Mouse (Mus musculus) heart, embryonic 12.5 days (tissue): ENCODE results near the gene Hecw1. TPM values are rescaled to one million over a fixed set of nuclear protein-coding genes. Genes with fewer than 3 reads are reported as not detected.

Experiments used
- ATAC-seq: fragments of 200-750 bp; cut with Nextera tagmentation; 2 replicates; pipeline ENCODE4 v1.8.0; 2017; ENCODE audit warnings: moderate TSS enrichment, moderate library complexity; ENCODE audit not compliant: insufficient number of reproducible peaks, low FRiP score
- H3K27ac ChIP-seq: fragments of 300-500 bp; sonication (generic); 2 replicates; pipeline ENCODE4 v1.5.1; 2016; ENCODE audit warnings: mild to moderate bottlenecking, moderate library complexity; ENCODE audit not compliant: poor library complexity, severe bottlenecking
- H3K27me3 ChIP-seq: fragments of 300-500 bp; sonication (generic); replicated peaks from 2 replicates; pipeline ENCODE4 v1.6.1; 2016; ENCODE audit warnings: mild to moderate bottlenecking, moderate library complexity
- H3K36me3 ChIP-seq: fragments of 300-500 bp; sonication (generic); 2 replicates; pipeline ENCODE4 v1.6.1; 2016; ENCODE audit warnings: mild to moderate bottlenecking, moderate library complexity
- H3K4me1 ChIP-seq: fragments of 300-500 bp; sonication (generic); replicated peaks from 2 replicates; pipeline ENCODE4 v1.6.1; 2016; ENCODE audit warnings: mild to moderate bottlenecking
- H3K4me2 ChIP-seq: fragments of 300-500 bp; sonication (generic); 2 replicates; pipeline ENCODE4 v1.6.1; 2016; ENCODE audit warnings: mild to moderate bottlenecking, moderate library complexity
- H3K4me3 ChIP-seq: fragments of 300-500 bp; sonication (generic); 2 replicates; pipeline ENCODE4 v1.5.1; 2016; ENCODE audit warnings: mild to moderate bottlenecking
- H3K9ac ChIP-seq: fragments of 300-500 bp; sonication (generic); 2 replicates; pipeline ENCODE4 v1.6.1; 2016; ENCODE audit warnings: mild to moderate bottlenecking, moderate library complexity
- H3K9me3 ChIP-seq: fragments of 300-500 bp; sonication (generic); replicated peaks from 2 replicates; pipeline ENCODE4 v1.6.1; 2016; ENCODE audit warnings: mild to moderate bottlenecking, moderate library complexity
- WGBS: fragments of 180-500 bp; shearing (Covaris S2); methylation state at CpG from one replicate; pipeline ENCODE4 v1.1.7; 2016; 5-methylcytosine and 5-hydroxymethylcytosine counted together
- polyA plus RNA-seq: library from polyadenylated mRNA; unstranded; fragments of >200 nt; fragmentation: Nextera tagmentation; extraction: Ambion mirVana; gene quantifications from 2 replicates; pipeline ENCODE4 v1.2.1, GENCODE M21; 2016

The Hecw1 gene
- polyA plus RNA-seq, 1 experiment from 2014 or later, result 0.72 TPM

DNA sequence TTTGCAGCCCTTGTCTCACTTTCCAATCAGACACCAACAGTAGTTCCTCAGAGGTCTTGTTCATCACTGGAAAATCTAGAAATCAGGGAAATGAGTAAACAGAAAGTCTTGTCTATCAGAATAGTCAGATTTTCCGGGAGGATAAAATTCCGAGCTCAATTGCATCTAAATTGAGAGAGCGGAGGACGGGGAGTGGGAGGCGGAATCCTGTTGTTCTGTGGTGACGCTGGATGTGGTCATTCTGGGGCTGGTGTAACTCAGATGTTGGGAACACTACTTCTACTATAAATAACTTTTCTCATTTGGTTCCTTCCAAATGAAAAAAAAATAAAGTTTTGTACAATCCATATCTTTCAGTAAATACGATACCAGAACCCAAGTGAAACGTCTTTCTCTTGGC lies 24.2 kb downstream of the Hecw1 start:
- Histone ChIP-seq H3K4me2 (no peak overlapping the region), H3K9ac (no peak overlapping the region), H3K27ac (no peak overlapping the region), H3K27me3 (no peaks in the 10 kb centered on the region), H3K4me1 (no peaks in the 10 kb centered on the region), H3K4me3 (no peak overlapping the region), H3K9me3 (no peaks in the 10 kb centered on the region), H3K36me3 (no peaks in the 10 kb centered on the region)
- WGBS, result 78% methylated on average over 8 of the region's 8 CpGs
- no peak for ATAC-seq

DNA sequence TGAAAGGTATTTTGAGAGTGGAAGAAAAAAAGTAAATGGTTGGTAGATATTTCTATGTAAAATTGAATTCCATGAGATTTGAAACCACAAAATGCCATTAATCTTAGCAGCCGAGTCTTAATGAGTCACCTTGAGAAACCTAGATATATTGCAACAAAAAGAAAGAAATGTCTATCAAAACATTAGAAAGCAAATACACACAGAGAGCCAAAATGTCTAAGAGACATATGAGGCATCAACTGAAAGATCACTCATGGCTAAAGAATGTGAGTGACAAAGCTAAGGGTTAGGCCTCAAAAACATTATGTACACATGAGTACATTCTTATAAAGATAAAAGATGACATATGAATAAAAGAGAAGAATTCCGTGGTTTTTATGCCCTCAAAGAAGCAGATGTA lies 26.1 kb downstream of the Hecw1 start:
- WGBS, result 50% methylated on average over 2 of the region's 2 CpGs
- no peaks in the 10 kb centered on the region for H3K4me1 ChIP-seq

DNA sequence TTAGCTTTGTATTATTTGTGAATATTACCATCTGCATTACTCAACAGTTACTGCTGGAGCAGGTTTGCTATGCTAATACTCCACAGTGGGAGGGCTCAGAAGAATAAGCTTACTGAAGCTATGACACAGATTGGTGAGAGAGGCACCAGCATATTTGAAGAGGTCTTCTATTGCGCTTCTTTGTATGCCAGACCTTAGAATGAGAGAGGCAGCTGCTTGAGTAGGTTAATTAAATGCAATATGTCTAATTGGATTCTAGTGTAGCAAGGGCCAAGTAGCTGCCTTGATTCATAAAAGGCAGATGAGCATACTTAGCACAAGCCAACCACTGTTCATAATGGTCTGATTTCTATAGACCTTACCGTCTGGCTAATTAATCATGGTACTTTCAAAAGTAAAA lies 35.2 kb downstream of the Hecw1 start:
- no peak overlapping the region for H3K9ac ChIP-seq
- no peak overlapping the region for H3K4me3 ChIP-seq
- H3K27ac ChIP-seq, result no peak overlapping the region
- no peaks in the 10 kb centered on the region for H3K36me3 ChIP-seq
- no peak for ATAC-seq
- H3K9me3 ChIP-seq, result no peaks in the 10 kb centered on the region
- H3K4me1 ChIP-seq, result no peaks in the 10 kb centered on the region
- H3K4me2 ChIP-seq, result no peak overlapping the region
- H3K27me3 ChIP-seq, result no peaks in the 10 kb centered on the region
- 89% methylated on average over 2 of the region's 2 CpGs for WGBS

More for the DNA sequence above, 26.1 kb downstream of the Hecw1 start:
- no peaks in the 10 kb centered on the region for H3K9me3 ChIP-seq
- H3K27ac ChIP-seq, result no peak overlapping the region
- no peak overlapping the region for H3K4me3 ChIP-seq
- H3K36me3 ChIP-seq, result no peaks in the 10 kb centered on the region
- no peak overlapping the region for H3K9ac ChIP-seq
- no peak overlapping the region for H3K4me2 ChIP-seq
- ATAC-seq, result no peak
- H3K27me3 ChIP-seq, result no peaks in the 10 kb centered on the region

GRCm38 (mm10) chr13:14471121-14471520 lies 51.9 kb downstream of the Hecw1 start:
- no peak for ATAC-seq

DNA sequence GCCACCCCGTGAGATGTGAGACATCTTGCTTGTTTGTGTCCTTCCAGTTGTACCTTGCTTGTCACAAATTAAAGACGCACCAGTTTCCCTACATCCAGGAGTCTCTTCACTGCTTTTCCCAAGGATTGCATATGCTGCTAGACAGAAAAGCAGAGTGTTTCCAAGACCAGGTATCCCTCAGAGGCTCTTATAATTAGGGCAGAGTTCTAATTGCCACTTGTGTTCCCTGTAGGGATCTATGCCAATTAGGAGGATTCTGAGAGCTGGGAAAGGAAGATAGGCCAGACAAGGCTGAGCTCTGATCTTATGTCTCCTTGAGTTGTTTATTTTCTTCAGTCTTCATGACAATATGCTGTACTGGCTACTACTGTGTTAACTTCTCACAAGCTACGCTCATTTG lies 55.5 kb downstream of the Hecw1 start:
- Histone ChIP-seq H3K4me3 (no peak overlapping the region), H3K4me2 (no peak overlapping the region), H3K9me3 (no peaks in the 10 kb centered on the region), H3K27ac (no peak overlapping the region), H3K27me3 (no peaks in the 10 kb centered on the region), H3K9ac (no peak overlapping the region), H3K4me1 (no peaks in the 10 kb centered on the region), H3K36me3 (no peaks in the 10 kb centered on the region)
- no peak for ATAC-seq
- 69% methylated on average over 3 of the region's 3 CpGs for WGBS

More at GRCm38 (mm10) chr13:14471121-14471520, 51.9 kb downstream of the Hecw1 start:
- H3K4me2 ChIP-seq, result no peak overlapping the region
- no peaks in the 10 kb centered on the region for H3K27me3 ChIP-seq
- H3K27ac ChIP-seq, result no peak overlapping the region
- WGBS, result 77% methylated on average over 1 of the region's 1 CpGs
- H3K9ac ChIP-seq, result no peak overlapping the region
- no peaks in the 10 kb centered on the region for H3K4me1 ChIP-seq
- no peak overlapping the region for H3K4me3 ChIP-seq
- H3K36me3 ChIP-seq, result no peaks in the 10 kb centered on the region
- H3K9me3 ChIP-seq, result no peaks in the 10 kb centered on the region

DNA sequence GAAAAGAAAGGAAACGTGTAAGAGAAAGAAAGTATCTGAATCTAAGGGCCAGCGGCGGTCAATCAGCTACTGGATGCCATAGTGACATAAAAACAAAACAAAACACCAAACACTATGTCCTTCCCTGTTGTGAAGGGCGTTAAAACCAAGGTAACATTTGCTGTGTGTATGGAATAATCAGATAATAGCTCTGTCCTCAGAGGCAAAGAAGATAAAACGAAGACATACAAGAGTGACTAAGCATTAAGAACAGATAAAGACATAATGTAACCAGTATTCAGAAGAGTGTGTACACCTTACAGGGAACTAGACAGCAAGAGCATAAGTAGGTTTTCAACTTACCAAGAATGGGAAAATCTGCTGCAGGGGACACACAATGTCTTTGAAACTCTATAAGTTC lies 62.0 kb downstream of the Hecw1 start:
- no peak for ATAC-seq
- no peak overlapping the region for H3K27ac ChIP-seq
- H3K4me1 ChIP-seq, result no peaks in the 10 kb centered on the region
- H3K9me3 ChIP-seq, result no peaks in the 10 kb centered on the region
- WGBS, result 76% methylated on average over 5 of the region's 5 CpGs
- no peaks in the 10 kb centered on the region for H3K36me3 ChIP-seq
- H3K4me3 ChIP-seq, result no peak overlapping the region
- no peaks in the 10 kb centered on the region for H3K27me3 ChIP-seq
- H3K9ac ChIP-seq, result no peak overlapping the region
- no peak overlapping the region for H3K4me2 ChIP-seq

DNA sequence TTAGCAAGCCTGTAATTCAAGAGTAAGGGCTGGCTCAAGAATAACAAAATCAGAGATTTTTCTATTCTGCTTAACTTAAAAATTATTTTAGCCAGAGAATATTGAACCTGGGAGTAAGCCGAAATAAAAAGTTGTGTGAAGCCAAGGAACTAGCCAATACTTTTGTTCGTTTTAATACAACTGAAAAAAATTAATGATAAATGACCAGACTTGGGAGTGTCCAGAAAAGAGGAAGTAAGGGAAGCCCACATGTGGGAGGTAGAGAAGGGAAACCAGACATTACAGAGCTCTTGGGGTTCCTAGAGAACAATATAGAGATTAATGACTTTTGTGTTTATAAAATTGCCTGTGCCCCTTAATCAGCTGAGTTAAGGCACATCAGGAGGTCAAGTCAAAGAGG lies 66.0 kb downstream of the Hecw1 start:
- no peaks in the 10 kb centered on the region; the same call in 1 of the 2 replicates for H3K9me3 ChIP-seq
- no peak overlapping the region for H3K4me3 ChIP-seq
- H3K36me3 ChIP-seq, result no peaks in the 10 kb centered on the region
- H3K27ac ChIP-seq, result no peak overlapping the region
- H3K9ac ChIP-seq, result no peak overlapping the region
- 75% methylated on average over 2 of the region's 2 CpGs for WGBS
- H3K4me2 ChIP-seq, result no peak overlapping the region
- H3K4me1 ChIP-seq, result no peaks in the 10 kb centered on the region
- H3K27me3 ChIP-seq, result no peaks in the 10 kb centered on the region
- ATAC-seq, result no peak

DNA sequence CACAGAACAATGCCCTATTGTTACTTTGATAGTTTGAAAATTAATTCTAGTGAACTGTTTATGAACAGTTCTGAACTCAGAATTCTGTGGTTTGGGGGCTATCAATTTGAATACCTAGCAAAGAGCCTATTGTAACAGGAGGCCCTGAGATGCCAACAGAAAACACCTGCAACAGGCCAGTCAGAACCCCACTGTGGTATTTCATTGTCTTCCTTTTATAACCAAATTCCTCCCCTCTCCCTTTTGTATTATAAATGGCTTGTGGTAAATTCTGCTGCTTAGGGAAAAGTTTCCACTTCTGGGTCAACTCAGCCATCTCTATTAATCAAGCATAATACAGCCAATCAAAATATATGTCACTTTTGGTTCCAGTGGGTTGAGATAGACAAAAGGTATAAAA lies 83.5 kb downstream of the Hecw1 start:
- no peak overlapping the region for H3K4me2 ChIP-seq
- no peak overlapping the region for H3K27ac ChIP-seq
- H3K9ac ChIP-seq, result no peak overlapping the region
- H3K4me1 ChIP-seq, result no peaks in the 10 kb centered on the region
- H3K9me3 ChIP-seq, result no peaks in the 10 kb centered on the region
- no peak for ATAC-seq
- H3K4me3 ChIP-seq, result no peak overlapping the region
- H3K27me3 ChIP-seq, result no peaks in the 10 kb centered on the region
- no peaks in the 10 kb centered on the region for H3K36me3 ChIP-seq

GRCm38 (mm10) chr13:14428845-14429553 lies 94.0 kb downstream of the Hecw1 start:
- Histone ChIP-seq H3K9me3 (no peaks in the 10 kb centered on the region), H3K4me1 (no peaks in the 10 kb centered on the region), H3K9ac (no peak overlapping the region), H3K4me3 (no peak overlapping the region), H3K27me3 (no peaks in the 10 kb centered on the region), H3K27ac (no peak overlapping the region), H3K36me3 (no peaks in the 10 kb centered on the region), H3K4me2 (no peak overlapping the region)
- no peak for ATAC-seq
- 86% methylated on average over 6 of the region's 6 CpGs for WGBS

DNA sequence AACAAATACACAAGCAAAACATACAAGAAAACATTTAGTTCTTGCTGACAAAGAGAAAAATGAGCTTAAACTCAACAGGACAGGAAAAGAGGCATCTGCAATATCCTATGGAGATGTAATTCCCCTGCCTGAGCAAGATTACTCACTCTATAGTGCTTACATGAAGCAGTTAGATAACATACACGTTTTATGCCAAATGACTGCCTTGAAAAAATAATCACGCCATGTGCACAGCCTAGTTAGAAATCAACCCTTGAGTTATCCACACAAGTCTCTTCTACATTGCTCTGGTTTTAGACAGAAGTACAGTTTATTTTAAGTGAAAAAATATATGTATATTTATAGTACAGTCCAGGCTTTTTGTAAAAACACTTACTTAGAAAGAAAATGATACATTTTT lies 98.2 kb downstream of the Hecw1 start:
- Histone ChIP-seq H3K9me3 (no peaks in the 10 kb centered on the region), H3K4me3 (no peak overlapping the region), H3K4me1 (no peaks in the 10 kb centered on the region), H3K4me2 (no peak overlapping the region), H3K9ac (no peak overlapping the region), H3K27me3 (no peaks in the 10 kb centered on the region), H3K36me3 (no peaks in the 10 kb centered on the region), H3K27ac (no peak overlapping the region)
- ATAC-seq, result no peak
- 67% methylated on average over 2 of the region's 2 CpGs for WGBS

GRCm38 (mm10) chr13:14413405-14413804 lies 109.6 kb downstream of the Hecw1 start:
- no peaks in the 10 kb centered on the region for H3K4me1 ChIP-seq
- H3K9me3 ChIP-seq, result no peaks in the 10 kb centered on the region
- no peak for ATAC-seq
- no peak overlapping the region for H3K4me3 ChIP-seq
- no peak overlapping the region for H3K27ac ChIP-seq
- H3K4me2 ChIP-seq, result no peak overlapping the region
- no peak overlapping the region for H3K9ac ChIP-seq
- WGBS, result 70% methylated on average over 1 of the region's 1 CpGs
- no peaks in the 10 kb centered on the region for H3K36me3 ChIP-seq
- H3K27me3 ChIP-seq, result no peaks in the 10 kb centered on the region

DNA sequence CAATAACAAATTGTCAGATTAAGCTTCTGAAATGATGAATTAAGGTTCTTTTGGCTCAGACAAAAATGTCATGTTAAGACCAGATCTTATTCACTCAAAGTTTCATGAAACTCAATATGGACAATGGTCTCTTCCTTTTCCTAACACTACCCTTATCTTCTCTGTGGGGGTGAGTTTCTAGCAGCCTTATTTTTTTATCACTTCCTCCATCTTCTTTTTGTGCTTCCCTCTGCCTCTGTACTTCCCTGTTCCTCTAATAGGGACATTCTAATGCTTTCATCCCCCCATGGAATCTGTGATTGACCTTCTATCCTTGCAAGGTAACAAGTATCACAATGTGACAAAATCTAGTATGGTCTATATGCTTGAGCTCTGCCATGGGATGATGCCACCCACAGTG lies 148.6 kb downstream of the Hecw1 start:
- no peak overlapping the region for H3K4me2 ChIP-seq
- no peaks in the 10 kb centered on the region for H3K4me1 ChIP-seq
- no peak overlapping the region for H3K27ac ChIP-seq
- no peak for ATAC-seq
- H3K27me3 ChIP-seq, result no peaks in the 10 kb centered on the region
- H3K9me3 ChIP-seq, result no peaks in the 10 kb centered on the region
- no peaks in the 10 kb centered on the region for H3K36me3 ChIP-seq
- H3K9ac ChIP-seq, result no peak overlapping the region
- no peak overlapping the region for H3K4me3 ChIP-seq
